Mouse (Mus musculus) activated CD4-positive, CD25-positive, alpha-beta regulatory T cell (primary cell): Measurements from ENCODE around the gene Epb41l3. TPM values are rescaled to one million over a fixed set of nuclear protein-coding genes. Genes with fewer than 3 reads are reported as not detected.

Experiments
- polyA plus RNA-seq, 2 experiments: library from polyadenylated mRNA; unstranded; fragments of 100-300 nt; shearing (Covaris generic); gene quantifications; one replicate each; pipeline ENCODE4 v1.2.1; 2017

The Epb41l3 gene
- 1 to 10 TPM; 1.6 to 2.2 TPM for polyA plus RNA-seq

GRCm38 (mm10) chr17:69075501-69076237 lies at the start of gene Epb41l3:
Epb41l3 (plus strand) TSS chr17:69075683.

Other genes with a start within 250 kb of the Epb41l3 start
- gene Tmem200c, start 249.1 kb upstream of the Epb41l3 start, polyA plus RNA-seq, result not detected